Mouse (Mus musculus) limb, embryonic 14.5 days (tissue): ENCODE measurements at regions not wholly inside any gene's neighbourhood (a gene's known extent, or its start where the extent isn't known, plus 50 kb on each side); places are given as distances from the start of the nearest gene placed in this dataset.

ENCODE experiments used
- ATAC-seq: fragments of 200-750 bp; cut with Nextera tagmentation; 2 replicates; pipeline ENCODE4 v1.8.0; 2017; ENCODE audit warnings: low read depth, moderate number of reproducible peaks, moderate TSS enrichment; ENCODE audit not compliant: low FRiP score
- DNase-seq: peaks from one replicate; pipeline ENCODE4 v3.0.0-alpha.2; 2015; ENCODE audit warnings: low spot score
- H3K27ac ChIP-seq: fragments of 300-500 bp; sonication (generic); replicated peaks from 2 replicates; pipeline ENCODE4 v1.5.1; 2014; ENCODE audit warnings: low read depth, mild to moderate bottlenecking, low read length, moderate library complexity, mixed read lengths
- H3K27me3 ChIP-seq: fragments of 300-500 bp; sonication (generic); 2 replicates; pipeline ENCODE4 v1.6.1; 2014; ENCODE audit warnings: low read length, mixed read lengths; ENCODE audit not compliant: control insufficient read depth, insufficient read depth
- H3K36me3 ChIP-seq: fragments of 300-500 bp; sonication (generic); 2 replicates; pipeline ENCODE4 v1.6.1; 2014; ENCODE audit warnings: mild to moderate bottlenecking, low read length, moderate library complexity, mixed read lengths; ENCODE audit not compliant: control insufficient read depth, insufficient read depth
- H3K4me1 ChIP-seq: fragments of 300-500 bp; sonication (generic); 2 replicates; pipeline ENCODE4 v1.6.1; 2014; ENCODE audit warnings: antibody characterized with exemption, low read length, mixed read lengths; ENCODE audit not compliant: control insufficient read depth, insufficient read depth
- H3K4me2 ChIP-seq: fragments of 300-500 bp; sonication (generic); replicated peaks from 2 replicates; pipeline ENCODE4 v1.6.1; 2014; ENCODE audit warnings: low read depth, mild to moderate bottlenecking, low read length, moderate library complexity; ENCODE audit not compliant: severe bottlenecking
- H3K4me3 ChIP-seq: fragments of 300-500 bp; sonication (generic); replicated peaks from 2 replicates; pipeline ENCODE4 v1.5.1; 2014; ENCODE audit warnings: low read length
- H3K9ac ChIP-seq: fragments of 300-500 bp; sonication (generic); 2 replicates; pipeline ENCODE4 v1.6.1; 2014; ENCODE audit warnings: mild to moderate bottlenecking, low read depth, low read length, moderate library complexity; ENCODE audit not compliant: severe bottlenecking
- H3K9me3 ChIP-seq: fragments of 300-500 bp; sonication (generic); 2 replicates; pipeline ENCODE4 v1.6.1; 2016; ENCODE audit warnings: low read length; ENCODE audit not compliant: control insufficient read depth
- POLR2A ChIP-seq: fragments of 200-500 bp; IDR thresholded peaks from 2 replicates; pipeline ENCODE4 v1.8.0; 2012; ENCODE audit warnings: inconsistent platforms, mild to moderate bottlenecking, moderate library complexity, borderline replicate concordance; ENCODE audit not compliant: insufficient read depth, insufficient read length; ENCODE audit errors: extremely low read depth
- WGBS: fragments of 180-500 bp; shearing (Covaris S2); extraction: QIAGEN DNeasy Blood & Tissue Kit; methylation state at CpG from one replicate; pipeline ENCODE4 v1.1.7; 2014; 5-methylcytosine and 5-hydroxymethylcytosine counted together

DNA sequence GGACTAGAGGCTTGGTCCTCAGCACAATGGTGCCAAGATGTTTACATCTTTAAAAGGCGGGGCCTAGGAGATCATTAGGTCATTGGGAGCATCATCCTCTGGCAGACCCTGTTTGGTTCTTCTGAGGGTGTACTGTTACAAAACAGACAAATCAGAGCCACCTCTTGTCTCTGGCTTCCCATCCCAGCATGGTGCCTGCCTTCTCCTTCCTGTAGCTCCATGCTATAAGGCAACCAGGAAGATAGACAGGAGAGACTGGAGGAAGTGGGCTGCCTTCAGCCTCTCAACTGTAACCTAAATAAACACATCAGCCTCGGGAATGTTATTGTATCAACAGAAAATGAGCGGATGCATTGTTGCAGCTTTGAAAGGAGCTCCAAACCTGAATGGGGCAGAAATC is 529.8 kb upstream of the Gm765 start:
- H3K9me3 ChIP-seq = no peaks in the 10 kb centered on the region
- H3K9ac ChIP-seq = no peak overlapping the region
- no peak for TF ChIP-seq POLR2A
- no peak overlapping the region for H3K27ac ChIP-seq
- DNase-seq = no peak
- 69% methylated on average over 3 of the region's 3 CpGs for WGBS
- no peak overlapping the region for H3K4me3 ChIP-seq
- no peaks in the 10 kb centered on the region for H3K36me3 ChIP-seq
- no peaks in the 10 kb centered on the region for H3K4me1 ChIP-seq
- no peak for ATAC-seq
- H3K27me3 ChIP-seq = no peaks in the 10 kb centered on the region
- H3K4me2 ChIP-seq = no peak overlapping the region

DNA sequence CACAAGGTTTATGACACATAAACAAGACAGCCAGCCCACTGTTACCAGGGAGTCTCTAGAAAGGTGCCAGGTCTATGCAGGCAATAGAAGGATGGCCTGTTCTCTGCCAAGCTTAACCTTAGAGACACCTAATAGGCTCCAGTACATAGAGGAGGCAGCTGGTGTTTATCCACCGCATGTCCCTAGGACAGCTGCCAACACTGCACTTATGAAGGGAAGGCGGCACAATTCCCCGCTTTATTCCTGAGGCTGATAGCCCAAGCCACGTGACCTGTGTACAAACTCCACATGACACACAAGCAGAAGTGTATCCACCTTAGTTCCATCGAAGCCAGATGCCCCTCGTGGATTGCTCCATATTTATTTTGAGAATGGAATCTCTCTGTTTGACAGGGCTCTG is 527.2 kb upstream of the Gm765 start:
- Histone ChIP-seq H3K9me3 (no peaks in the 10 kb centered on the region), H3K36me3 (no peaks in the 10 kb centered on the region), H3K4me1 (no peaks in the 10 kb centered on the region), H3K27me3 (no peaks in the 10 kb centered on the region), H3K27ac (no peak overlapping the region), H3K9ac (no peak overlapping the region), H3K4me2 (no peak overlapping the region), H3K4me3 (no peak overlapping the region)
- ATAC-seq = no peak
- no peak for DNase-seq
- WGBS = 82% methylated on average over 6 of the region's 6 CpGs
- TF ChIP-seq POLR2A = no peak

- DNase-seq (no peak), ATAC-seq (no peak)
- Histone ChIP-seq H3K9ac (no peak overlapping the region), H3K4me3 (no peak overlapping the region), H3K36me3 (no peaks in the 10 kb centered on the region), H3K4me2 (no peak overlapping the region), H3K27ac (no peak overlapping the region), H3K27me3 (no peaks in the 10 kb centered on the region), H3K4me1 (no peaks in the 10 kb centered on the region), H3K9me3 (no peaks in the 10 kb centered on the region)
- WGBS = 55% methylated on average over 2 of the region's 2 CpGs
- TF ChIP-seq POLR2A = no peak
These were observed 521.8 kb upstream of the Gm765 start for GRCm38 (mm10) chr6:98864306-98864705.

- H3K27me3 ChIP-seq = no peaks in the 10 kb centered on the region
- no peak for TF ChIP-seq POLR2A
- no peak for DNase-seq
These were observed 513.4 kb upstream of the Gm765 start for GRCm38 (mm10) chr6:98855958-98856357.

DNA sequence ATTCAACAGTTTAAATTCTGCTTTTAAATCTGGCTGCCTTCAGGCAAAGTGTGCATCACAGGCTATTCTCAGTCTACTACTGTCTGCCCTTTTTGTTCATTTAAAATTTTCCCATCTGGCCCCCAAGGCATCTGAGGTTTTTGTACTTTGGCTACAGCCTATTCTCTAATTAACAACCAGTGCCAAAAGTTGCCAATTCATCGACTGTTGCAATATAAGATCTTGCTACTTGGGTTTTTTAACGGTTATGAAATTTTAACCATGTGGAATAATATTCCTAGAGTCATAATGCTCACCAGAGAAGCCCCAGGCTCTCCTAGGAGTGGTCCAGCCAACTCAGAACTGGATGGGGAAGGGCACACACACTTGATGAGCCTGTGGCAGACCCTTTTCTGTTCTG is 508.4 kb upstream of the Gm765 start:
- no peak overlapping the region for H3K4me2 ChIP-seq
- TF ChIP-seq POLR2A = no peak
- WGBS = 47% methylated on average over 2 of the region's 2 CpGs
- no peaks in the 10 kb centered on the region for H3K36me3 ChIP-seq
- ATAC-seq (no peak), DNase-seq (no peak)
- H3K4me1 ChIP-seq = peaks cover 11% of the 10 kb centered on the region
- no peaks in the 10 kb centered on the region for H3K27me3 ChIP-seq
- H3K27ac ChIP-seq = no peak overlapping the region
- H3K9me3 ChIP-seq = no peaks in the 10 kb centered on the region
- H3K9ac ChIP-seq = no peak overlapping the region
- no peak overlapping the region for H3K4me3 ChIP-seq

More at GRCm38 (mm10) chr6:98855958-98856357, 513.4 kb upstream of the Gm765 start:
- Histone ChIP-seq H3K9ac (no peak overlapping the region), H3K4me3 (no peak overlapping the region), H3K36me3 (no peaks in the 10 kb centered on the region), H3K4me1 (peaks cover 7% of the 10 kb centered on the region), H3K27ac (no peak overlapping the region), H3K4me2 (no peak overlapping the region), H3K9me3 (no peaks in the 10 kb centered on the region)
- no peak for ATAC-seq
- 95% methylated on average over 1 of the region's 1 CpGs for WGBS

- H3K27ac ChIP-seq = no peak overlapping the region
- WGBS = 88% methylated on average over 1 of the region's 1 CpGs
- no peak overlapping the region for H3K4me2 ChIP-seq
- peaks cover 11% of the 10 kb centered on the region for H3K4me1 ChIP-seq
- ATAC-seq (no peak), DNase-seq (no peak)
- no peaks in the 10 kb centered on the region for H3K36me3 ChIP-seq
- H3K4me3 ChIP-seq = no peak overlapping the region
- no peaks in the 10 kb centered on the region for H3K9me3 ChIP-seq
- no peaks in the 10 kb centered on the region for H3K27me3 ChIP-seq
- TF ChIP-seq POLR2A = no peak
- no peak overlapping the region for H3K9ac ChIP-seq
These were observed 506.3 kb upstream of the Gm765 start for GRCm38 (mm10) chr6:98848835-98849234.
